Mouse (Mus musculus): ENCODE results near the gene Macrod1. TPM values are rescaled to one million over a fixed set of nuclear protein-coding genes. Genes with fewer than 3 reads are reported as not detected.

Gene Macrod1
- polyA plus RNA-seq, 1 experiment from 2014 or later, result 15.3 TPM

DNA sequence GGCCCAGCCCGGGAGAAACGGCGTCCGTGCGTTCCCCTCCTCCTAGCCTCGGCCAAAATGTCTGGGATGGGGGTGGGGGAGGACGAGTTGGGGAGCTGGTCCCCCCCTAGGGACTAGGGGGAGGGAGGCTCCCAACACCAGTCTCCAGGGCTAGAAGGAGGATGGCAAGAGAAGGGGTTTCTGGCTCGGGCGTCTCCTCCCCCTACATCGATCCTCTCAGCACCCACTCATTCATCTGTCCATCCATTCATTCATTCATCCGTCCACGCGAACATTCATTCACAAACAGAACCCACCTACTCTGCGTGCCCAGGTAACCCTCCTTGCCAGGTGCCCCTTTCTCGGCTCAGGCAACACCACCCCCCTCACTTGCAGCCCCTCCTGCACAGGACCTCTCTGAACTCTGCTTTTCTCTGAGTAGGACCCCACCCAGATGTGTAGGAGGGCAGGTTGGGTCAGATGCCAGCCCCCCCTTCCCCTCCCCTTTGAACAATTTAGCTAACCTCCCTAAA lies 109.6 kb downstream of the Macrod1 start:
- DNase-seq (ENCODE audit: low spot score), result no peak

DNA sequence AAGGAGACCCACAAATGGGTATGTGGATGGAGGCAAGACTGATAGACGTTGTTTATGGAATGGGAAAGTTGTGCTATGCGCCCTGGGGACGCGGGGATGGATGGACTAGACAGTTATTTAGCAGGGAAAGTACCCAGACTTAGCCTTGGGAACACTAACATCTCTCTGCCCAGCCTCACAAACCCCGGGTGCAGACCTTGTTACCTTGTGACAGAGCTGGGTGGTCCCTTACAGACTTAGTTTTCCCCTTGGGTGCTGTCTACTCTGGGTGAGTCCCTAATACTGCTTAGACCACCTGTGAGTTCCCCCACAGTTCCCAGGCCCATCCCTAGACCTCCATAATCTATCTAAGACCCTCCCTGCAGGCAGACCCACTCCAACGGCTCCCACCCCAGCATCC lies 110.2 kb downstream of the Macrod1 start:
- DNase-seq (ENCODE audit: low spot score), result no peak

DNA sequence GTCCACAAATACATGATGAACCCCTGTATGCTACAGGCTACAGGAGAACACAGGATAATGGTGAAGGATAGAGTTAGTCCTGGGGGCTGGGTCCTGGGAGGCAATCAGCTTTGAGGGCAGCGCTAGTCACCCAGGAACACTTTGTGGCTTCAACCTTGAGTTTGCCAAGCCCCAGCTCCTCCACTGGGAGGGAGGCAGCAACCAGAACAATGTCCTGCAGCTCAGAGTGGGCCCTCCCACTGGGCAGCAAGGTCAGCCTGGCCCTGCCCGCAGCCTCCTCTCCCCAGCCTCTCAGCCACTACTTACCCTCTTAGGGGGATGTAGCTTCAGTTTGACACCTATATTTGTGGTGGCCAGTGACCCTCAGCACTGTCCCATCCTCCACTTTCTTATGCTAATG lies 111.8 kb downstream of the Macrod1 start:
- DNase-seq (ENCODE audit: low spot score), result no peak

DNA sequence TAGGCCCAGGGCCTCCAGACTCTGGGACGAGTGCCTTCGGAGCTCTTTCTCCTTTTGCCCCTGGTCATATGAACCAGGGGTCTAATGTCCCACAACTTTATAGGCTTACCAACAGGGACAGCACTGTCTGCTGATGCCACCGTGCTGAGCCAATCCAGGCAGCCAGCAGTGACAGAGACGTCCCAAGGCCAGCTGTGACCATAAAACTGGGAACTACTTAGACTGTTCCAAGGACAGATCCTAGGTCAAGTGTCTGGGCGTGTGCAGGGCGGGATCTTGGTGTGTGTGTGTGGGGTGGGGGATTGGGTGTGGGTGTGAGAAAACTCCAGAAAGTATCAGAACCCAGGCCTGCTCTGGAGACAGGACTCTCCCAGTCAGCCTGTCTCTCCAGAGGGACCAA lies 114.3 kb downstream of the Macrod1 start:
- no peak for DNase-seq (ENCODE audit: low spot score)

DNA sequence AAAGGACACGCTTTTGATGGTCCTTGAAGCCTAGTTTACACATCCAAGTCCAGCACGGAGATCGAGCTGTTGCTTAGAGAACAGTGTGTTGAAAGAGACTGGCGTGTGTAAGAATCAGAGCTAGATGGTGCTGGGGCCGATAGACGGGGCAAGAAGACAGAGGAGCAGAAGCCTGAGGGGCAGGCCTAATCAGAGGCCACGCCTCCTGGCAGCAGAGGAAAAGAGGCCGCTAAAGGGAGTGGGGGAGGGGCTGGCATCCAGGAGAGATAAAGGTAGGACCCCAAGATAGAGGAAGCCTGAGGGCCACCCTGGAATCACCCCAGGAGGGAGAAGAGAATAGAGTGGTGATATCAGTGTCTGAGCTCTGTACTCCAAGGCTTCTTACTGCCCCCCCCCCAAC lies 114.8 kb downstream of the Macrod1 start:
- no peak for DNase-seq (ENCODE audit: low spot score)

DNA sequence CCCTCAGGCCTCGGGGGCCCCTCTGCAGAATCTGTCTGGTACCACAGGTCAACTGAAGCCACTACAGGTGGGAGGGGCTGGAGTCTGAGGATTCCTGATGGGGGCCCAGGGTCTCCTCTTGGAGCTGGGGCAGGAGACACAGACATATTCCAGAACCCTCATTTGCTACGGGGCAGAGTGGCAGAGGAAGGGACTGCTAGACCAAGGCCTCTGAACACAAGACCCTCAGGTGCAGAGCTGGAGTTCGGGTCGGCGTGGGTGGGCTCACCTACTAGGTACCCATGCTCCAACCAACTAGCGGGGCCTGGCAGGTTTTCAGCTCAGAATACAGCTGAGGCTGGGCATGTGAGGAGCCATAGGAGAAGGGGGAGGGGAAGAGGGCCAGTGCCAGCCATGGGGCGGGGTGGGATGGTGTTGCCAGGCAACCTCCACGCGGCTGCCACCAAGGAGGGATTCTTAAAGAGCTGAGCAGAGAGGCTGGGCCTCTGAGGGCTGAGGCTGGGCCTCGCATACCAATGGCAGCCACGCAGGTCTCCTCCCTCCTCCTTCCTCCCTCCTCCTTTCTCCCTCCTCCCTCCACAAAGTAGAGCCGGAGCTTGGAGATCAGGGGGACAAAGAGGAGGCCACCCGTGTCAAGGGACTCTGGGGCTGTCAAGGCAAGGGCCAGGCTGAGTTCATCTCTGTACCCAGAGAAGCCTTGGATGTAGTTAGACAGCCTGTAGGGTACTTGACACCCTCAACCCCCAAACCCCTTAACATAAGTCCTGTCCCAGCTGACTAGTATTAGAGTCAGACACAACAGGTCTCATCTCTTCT lies 115.6 kb downstream of the Macrod1 start:
- no peak for DNase-seq (ENCODE audit: low spot score)

DNA sequence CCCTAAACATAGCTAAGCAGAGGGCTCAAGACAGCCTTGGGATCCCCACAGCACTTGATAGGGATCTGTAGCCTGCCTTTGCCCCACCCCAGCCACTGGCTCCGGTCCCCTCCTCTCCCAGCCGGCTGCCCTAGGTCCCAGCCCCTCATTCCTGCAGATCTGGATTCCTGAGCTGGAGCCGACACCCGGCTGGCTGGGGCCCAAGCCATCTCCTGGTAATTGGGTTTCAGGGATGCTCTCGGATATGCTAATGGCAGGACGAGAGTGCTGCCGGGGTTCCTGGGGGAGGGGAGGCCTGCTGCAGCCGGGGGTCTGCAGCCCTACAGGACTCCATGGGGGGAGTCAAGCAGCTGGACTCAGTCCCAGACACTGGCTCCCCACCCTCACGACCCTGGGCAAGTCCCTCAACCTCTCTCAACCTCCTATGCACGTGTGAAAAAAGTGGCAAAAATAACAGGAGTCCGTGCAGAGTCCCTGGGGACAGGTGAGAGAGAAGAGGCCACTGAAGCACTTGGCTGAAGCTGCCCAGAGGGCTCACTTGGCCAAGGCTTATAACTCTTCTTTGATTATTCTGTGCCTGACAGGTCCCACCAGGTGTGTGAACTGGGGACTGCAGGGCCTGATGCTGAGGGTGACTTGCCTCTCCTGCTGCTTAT lies 119.6 kb downstream of the Macrod1 start:
- DNase-seq (ENCODE audit: low spot score), result no peak

DNA sequence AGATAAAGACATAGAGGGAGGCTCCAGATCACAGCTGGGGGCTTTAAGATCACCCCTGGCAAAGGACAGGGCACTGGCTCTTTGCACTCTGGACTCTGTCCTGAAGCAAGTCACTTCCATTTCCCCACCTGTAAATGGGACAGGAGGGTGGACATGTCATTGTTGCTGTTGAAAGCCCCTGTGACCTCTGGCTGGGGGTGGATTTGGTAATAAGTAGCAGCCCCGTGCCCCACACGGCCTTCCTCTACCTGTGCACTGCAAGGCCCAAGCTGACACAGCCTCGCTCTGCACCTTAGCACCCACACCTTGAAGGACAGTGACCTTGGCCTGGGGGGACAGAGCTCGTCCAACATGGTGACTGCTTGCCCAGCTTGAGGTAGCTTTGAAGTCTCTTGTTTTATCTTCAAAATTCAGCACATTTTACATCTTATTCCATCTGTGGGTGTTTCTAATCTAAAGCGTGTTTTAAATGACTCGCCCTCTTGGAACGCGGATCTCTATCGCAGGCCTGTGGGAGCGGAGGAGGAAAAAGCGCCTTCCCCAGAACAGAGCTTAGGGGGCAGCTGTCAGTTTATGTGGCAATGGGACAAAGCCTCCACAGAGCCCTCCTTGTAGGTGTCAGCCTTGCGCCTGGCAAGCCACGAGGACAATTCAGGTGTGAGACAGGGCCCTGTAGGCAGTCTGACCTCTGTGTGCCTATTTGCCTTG lies 121.3 kb downstream of the Macrod1 start:
- DNase-seq (ENCODE audit: low spot score), result no peak

DNA sequence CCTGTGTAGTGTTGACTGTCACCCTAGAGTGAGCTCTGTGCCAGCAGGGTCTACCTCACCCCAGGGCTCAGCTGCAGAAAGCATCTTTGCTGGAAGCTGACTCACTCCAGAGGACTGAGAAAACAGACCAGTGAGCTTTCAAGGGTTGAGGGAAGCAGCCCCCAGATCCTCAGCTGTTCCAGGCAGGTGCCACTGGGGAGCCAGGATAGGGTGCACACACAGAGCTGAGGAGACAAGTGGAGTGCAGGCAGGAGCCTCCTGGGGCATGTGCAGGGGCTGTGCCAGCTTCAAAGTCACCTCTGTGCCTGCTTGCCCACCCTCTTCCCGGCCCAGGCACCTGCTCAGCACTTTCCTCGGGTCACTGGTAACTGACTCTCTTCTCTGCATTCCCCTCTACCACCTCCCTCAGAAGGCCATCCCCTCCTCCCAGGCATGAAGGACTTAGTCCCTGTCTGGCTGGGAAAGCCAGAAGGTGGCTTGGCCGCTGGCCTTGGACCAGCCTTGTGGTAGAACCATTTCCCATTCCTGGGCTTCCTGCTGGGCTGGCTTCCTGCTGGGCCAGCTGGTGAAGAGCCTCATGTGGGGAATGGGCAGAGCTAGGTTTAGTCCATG lies 122.3 kb downstream of the Macrod1 start:
- no peak for DNase-seq (ENCODE audit: low spot score)

DNA sequence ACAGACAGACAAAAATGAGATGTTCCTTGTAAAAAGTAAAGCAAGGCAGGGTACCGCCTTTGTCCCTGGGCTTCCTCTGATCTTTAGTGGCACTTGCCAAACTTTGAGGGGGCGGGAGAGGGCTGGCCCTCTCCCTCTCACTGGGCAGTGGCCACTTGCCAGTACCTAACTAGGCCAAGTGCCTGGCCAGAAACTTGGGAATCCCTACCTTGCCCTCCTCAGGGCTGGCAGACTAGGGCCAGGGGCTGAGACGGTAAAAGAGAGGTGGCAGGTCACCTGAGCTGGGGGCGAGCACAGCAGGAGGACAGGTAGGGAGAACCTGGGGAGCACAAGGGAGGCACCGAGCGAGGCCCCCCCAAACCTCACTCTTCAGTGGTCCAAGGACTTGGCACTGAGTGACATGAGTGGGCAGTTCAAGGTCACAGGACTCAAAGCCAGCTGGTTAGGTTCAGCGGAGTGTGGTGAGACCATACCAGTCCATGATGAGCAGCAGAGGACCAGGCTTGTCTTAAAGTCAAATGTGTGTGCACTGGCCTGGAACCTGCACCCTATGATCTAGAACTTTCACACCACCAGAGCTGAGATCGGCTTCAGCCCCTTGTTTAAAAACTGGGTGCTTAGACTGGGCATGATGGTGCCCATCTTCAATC lies 124.3 kb downstream of the Macrod1 start:
- DNase-seq (ENCODE audit: low spot score), result no peak

DNA sequence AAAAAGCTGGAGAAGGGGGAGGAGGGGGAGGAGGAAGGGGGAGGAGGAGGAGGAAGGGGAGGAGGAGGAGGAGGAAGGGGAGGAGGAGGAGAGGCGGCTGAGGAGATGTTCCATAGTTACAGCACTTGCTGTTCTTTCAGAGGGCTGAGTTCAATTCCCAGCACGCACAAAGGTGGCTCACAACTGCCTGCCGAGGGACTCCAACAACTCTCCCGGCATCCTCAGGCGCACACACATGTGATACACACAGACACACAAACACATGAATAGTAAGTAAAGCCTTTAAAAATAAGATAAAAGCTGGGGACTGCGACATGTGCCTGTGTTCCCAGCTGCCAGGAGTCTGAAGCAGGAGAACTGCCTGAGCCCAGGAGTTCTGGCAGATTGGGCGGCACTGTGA lies 124.9 kb downstream of the Macrod1 start:
- DNase-seq (ENCODE audit: low spot score), result no peak

DNA sequence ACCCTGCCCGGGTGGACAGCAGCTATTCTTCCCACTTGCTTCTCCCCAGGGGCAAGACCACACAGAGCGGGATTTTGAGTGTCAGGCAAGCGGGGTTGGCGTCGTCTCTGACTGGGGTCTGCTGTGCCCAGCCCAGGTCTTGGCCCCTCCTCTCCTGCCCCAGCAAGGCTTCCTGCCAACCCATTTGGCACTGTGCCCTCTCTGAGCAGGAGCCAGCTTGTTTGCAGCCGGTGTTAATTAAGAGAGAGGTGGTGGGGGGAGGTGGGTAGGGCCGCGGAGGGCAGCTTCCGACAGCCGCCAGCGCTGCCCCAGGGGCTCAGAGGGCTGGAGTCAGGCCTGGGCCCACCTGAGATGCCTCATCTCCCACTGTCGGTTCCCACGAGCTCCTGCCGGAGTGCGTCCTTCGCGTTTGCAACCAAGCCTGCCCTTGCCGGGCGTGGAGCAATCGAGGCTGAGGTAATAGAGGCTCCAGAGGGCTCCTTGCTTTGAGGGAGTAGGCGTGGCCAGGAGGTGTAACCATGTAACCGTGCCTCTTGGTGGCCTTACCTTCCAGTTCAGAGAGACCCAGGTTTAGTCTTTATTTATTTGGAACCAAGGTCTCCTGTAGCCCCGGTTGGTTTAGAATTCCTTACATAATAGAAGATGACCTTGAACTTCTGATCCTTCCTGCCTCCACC lies 125.8 kb downstream of the Macrod1 start:
- no peak for DNase-seq (ENCODE audit: low spot score)

DNA sequence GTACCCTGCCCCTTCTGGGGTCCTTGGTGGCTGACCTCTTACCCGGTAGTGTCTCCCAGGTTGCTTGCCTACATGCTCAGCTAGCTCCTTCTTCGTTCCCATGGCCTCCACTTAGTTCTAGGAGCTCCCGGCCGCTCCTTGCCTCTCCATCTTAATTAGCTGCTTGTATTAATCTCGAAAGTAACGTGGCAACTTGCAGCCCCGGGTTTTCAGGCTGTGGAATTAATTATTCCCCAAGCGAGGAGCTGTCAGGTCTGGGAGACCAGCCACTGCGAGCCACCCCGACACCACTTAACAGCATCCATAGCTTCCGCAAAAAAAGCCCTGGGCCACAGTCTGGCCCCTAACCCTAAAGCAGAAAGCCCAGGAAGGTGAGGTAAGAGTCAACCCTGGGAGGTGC lies 126.8 kb downstream of the Macrod1 start:
- no peak for DNase-seq (ENCODE audit: low spot score)

DNA sequence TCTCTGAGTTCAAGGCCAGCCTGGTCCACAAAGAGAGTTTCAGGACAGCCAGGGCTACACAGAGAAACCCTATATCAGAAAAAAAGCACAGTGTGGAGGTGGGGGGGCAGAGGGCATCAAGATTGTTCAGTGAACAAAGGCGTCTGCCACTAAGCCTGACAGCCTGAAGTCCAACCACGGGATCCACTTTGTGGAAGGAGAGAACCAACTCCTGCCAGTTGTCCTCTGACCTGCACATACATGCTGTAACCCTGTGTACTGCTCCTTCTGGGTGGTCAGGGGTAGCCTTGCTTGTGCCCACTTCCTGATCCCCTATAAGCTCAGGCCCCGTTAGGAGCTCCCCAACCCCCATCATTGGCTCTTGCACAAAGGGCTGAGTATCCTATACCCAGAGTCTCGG lies 128.4 kb downstream of the Macrod1 start:
- DNase-seq (ENCODE audit: low spot score), result no peak

DNA sequence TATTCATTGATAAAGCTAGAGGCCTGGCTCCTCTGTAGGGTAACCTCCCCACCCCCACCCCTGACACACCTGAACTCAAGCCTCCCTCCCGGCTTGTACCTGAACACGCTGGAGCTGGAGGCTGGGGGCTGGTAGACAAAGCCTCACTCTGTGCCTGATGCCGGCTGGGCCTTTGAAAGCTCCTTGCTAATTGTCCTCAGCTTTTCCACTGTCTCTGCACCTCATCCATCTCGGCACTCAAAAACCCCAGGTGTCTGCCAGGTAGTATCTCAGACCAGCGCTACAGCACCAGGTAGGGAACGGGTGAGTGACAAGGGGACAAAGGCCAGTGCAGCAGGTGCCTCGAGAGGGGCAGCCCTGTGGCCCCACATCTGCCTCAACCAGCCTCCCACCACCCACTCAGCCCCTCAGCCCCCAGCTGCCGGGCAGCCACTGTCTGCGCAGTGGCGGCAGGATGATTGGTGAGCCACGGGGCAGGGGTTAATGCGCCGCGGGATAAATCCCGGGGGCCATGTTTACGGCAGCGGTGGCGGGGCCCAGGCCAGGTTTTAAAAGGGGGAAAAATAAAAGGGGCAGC lies 129.2 kb downstream of the Macrod1 start:
- DNase-seq (ENCODE audit: low spot score), result no peak

DNA sequence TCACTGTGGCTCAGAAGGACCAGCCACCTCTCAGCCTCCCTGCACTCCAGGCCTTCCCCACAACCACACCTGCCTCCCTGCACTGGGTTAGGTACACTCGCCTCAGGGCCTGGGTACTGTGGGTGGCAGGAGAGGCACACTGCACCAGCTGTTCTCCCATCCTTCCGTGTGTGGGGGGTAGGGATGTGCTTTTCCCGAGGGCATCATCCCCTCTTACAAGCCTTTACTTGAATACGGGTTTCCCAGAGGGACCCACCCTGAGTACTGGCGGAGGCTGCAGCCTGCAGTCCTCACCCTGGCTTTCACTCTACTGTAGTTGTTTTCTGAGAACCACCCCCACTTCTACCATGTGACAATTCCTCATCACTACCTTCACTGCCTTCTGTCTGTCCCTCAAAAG lies 130.5 kb downstream of the Macrod1 start:
- DNase-seq (ENCODE audit: low spot score), result no peak

DNA sequence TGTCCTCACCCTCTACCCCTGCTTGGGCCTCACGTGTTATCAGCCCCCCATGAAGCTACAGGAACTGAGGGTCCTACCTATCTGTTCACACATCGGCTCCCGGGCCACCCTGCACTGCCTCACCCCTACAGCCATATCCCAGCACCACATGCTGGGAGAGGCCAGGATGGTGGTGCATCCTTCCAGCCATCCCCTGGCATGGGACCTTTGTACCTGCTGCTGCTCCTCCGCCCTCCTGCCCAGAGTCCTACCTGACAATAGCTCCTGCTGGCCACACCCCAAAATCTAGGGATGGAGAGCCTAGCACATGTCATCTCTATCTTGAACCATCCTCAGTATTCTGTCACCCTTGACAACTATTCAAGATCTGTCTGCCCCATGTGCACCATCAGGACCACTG lies 132.4 kb downstream of the Macrod1 start:
- DNase-seq (ENCODE audit: low spot score), result no peak

DNA sequence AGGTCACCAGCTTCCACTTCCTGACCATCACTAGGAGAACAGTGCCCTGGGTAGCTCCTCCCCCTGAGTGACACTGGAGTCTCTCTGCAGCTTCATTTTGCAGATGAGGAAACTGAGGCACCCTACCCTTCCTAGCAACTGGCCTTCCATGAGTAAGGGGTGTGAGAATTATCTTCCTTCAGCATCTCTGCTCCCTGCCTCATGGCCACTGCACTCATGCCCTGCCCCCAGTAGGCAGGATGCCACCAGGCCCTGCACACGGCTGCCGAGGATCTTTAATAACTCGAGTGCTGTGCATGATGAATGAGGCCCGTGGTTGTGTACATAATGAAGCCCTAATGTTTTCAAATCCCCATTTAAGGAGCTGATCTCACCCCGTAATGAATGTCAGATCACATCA lies 134.4 kb downstream of the Macrod1 start:
- DNase-seq (ENCODE audit: low spot score), result no peak

DNA sequence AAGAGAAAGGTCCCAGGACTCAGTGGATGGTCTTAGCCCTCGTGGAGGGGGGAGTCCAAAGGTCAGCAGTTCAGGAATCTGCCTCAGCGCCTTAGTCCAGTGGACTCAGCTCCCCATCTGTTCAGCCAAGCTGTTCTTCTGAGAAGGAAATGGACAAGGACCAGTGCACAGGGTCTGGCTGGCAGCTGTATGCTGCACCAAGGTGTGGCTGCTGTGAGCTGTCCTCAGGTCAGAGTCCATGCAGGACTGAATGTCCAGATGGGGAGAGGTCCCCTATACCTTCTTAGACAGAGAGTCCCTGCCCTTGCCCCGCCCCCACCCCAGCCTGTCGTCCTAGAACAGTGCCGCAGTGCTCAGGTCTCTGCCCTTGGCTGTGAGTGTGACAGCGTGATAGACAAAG lies 135.0 kb downstream of the Macrod1 start:
- no peak for DNase-seq (ENCODE audit: low spot score)

DNA sequence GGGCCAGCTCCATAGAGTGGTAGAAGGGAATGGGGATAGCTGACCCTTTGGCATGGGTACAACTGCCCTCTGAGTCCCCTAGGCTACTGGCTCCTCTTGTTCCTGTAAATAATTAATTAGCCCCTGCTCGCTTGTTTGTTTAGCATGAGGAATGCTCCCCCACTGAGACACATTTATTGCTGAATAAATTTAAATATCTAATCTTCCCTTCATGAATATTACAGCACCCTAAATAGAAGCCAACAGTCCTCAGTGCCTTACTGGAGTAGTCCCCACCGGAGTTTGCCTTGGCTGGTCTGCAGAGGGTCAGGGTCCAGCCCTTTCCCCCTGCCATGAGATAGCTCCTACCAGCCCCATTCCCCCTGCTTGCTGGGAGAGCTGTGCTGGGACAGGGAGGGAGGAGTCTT lies 136.0 kb downstream of the Macrod1 start:
- DNase-seq (ENCODE audit: low spot score), result no peak
